Mouse (Mus musculus) liver, postnatal 0 days (tissue): ENCODE results near the gene Dclre1b. TPM values are rescaled to one million over a fixed set of nuclear protein-coding genes. Genes with fewer than 3 reads are reported as not detected.

ENCODE experiments used
- ATAC-seq: fragments of 200-750 bp; cut with Nextera tagmentation; 2 replicates; pipeline ENCODE4 v1.8.0; 2017; ENCODE audit warnings: mild to moderate bottlenecking, moderate library complexity
- DNase-seq: peaks from one replicate; pipeline ENCODE4 v3.0.0-alpha.2; 2016
- H3K27ac ChIP-seq: fragments of 300-500 bp; sonication (generic); 2 replicates; pipeline ENCODE4 v1.5.1; 2014; ENCODE audit warnings: antibody characterized with exemption, moderate library complexity, mild to moderate bottlenecking, low read depth
- H3K27me3 ChIP-seq: fragments of 300-500 bp; sonication (generic); 2 replicates; pipeline ENCODE4 v1.6.1; 2014; ENCODE audit warnings: low read length, control low read depth, mixed read lengths; ENCODE audit not compliant: insufficient read depth
- H3K36me3 ChIP-seq: fragments of 300-500 bp; sonication (generic); replicated peaks from 2 replicates; pipeline ENCODE4 v1.6.1; 2014; ENCODE audit warnings: mild to moderate bottlenecking, control low read depth, low read length, moderate library complexity, mixed read lengths; ENCODE audit not compliant: insufficient read depth
- H3K4me1 ChIP-seq: fragments of 300-500 bp; sonication (generic); 2 replicates; pipeline ENCODE4 v1.6.1; 2014; ENCODE audit warnings: antibody characterized with exemption, mild to moderate bottlenecking, control low read depth; ENCODE audit not compliant: insufficient read depth
- H3K4me2 ChIP-seq: fragments of 300-500 bp; sonication (generic); 2 replicates; pipeline ENCODE4 v1.6.1; 2014; ENCODE audit warnings: low read depth, mild to moderate bottlenecking, low read length, moderate library complexity, mixed read lengths
- H3K4me3 ChIP-seq: fragments of 300-500 bp; sonication (generic); 2 replicates; pipeline ENCODE4 v1.5.1; 2014; ENCODE audit warnings: low read depth, low read length
- H3K9ac ChIP-seq: fragments of 300-500 bp; sonication (generic); replicated peaks from 2 replicates; pipeline ENCODE4 v1.6.1; 2014; ENCODE audit warnings: mild to moderate bottlenecking, moderate library complexity
- H3K9me3 ChIP-seq: fragments of 300-500 bp; sonication (generic); 2 replicates; pipeline ENCODE4 v1.6.1; 2016; ENCODE audit warnings: mild to moderate bottlenecking, control low read depth, low read length, mixed read lengths
- CTCF ChIP-seq: sonication (generic); IDR thresholded peaks from 2 replicates; pipeline ENCODE4 v1.5.1; 2016; ENCODE audit warnings: antibody characterized with exemption, low read depth
- EP300 ChIP-seq: IDR thresholded peaks from 2 replicates; pipeline ENCODE4 v1.6.1; 2016; ENCODE audit warnings: antibody characterized with exemption, low read depth, mild to moderate bottlenecking
- WGBS: fragments of 180-500 bp; shearing (Covaris S2); extraction: QIAGEN DNeasy Blood & Tissue Kit; methylation state at CpG from one replicate; pipeline ENCODE4 v1.1.7; 2014; ENCODE audit not compliant: insufficient replicate concordance; 5-methylcytosine and 5-hydroxymethylcytosine counted together
- polyA plus RNA-seq: library from polyadenylated mRNA; unstranded; fragments of >200 nt; fragmentation: Nextera tagmentation; extraction: Ambion mirVana; gene quantifications from 2 replicates; pipeline ENCODE4 v1.2.1, GENCODE M21; 2015

Dclre1b gene
- polyA plus RNA-seq, 1 experiment from 2014 or later, result 22.8 TPM

DNA sequence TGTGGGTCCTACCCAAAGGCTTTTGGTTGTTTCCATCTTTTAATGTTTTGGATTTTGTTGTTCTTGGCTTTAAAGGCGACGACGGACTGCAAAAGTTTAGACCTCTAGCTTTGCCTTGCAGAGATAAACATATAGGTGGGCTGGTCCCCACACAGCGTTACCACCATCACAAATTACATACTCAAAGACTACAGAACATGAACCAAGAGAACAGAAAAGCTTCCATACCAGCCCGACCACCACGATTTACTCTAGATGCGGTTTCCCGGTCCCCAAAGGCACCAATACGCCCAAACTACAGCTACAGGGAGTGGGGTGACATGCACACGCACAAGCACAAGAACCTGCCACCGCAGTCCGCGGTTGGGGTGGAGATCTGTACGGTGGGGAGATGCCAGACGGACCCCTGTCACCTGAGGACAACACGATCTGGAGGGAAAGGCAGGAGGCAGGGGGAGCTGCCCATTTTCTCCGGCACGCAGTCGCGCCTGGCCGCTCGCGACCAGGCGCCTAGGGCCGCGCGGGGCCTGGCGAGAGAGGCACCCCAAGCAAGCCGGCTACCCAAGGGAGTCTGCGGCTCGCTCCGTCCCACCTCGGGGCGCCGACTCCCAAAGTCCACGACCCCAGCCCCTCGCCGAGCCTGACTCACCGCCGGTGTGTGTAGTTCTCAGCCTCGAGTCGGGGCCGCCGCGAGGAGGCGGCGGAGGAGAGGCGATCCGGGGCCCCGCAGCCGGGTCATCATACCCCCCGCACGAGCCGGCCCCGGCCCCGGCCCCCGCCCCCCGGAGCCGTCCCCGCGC lies 18.7 kb downstream of the Dclre1b start:
- WGBS, result 3% methylated on average over 48 of the region's 61 CpGs
- H3K36me3 ChIP-seq, result no peaks in the 10 kb centered on the region; the same call in 1 of the 2 replicates
- no peaks in the 10 kb centered on the region for H3K27me3 ChIP-seq
- DNase-seq, result peak; percentile 57
- peaks cover 43% of the 10 kb centered on the region for H3K4me1 ChIP-seq
- peak overlapping the region; percentile 91 for H3K4me3 ChIP-seq
- H3K9ac ChIP-seq, result peak overlapping the region; percentile 99
- TF ChIP-seq EP300 (no peak), CTCF (no peak)
- H3K27ac ChIP-seq, result peak overlapping the region; percentile 97
- ATAC-seq, result peak; percentile 59
- H3K9me3 ChIP-seq, result no peaks in the 10 kb centered on the region
- peak overlapping the region; percentile 71 for H3K4me2 ChIP-seq

DNA sequence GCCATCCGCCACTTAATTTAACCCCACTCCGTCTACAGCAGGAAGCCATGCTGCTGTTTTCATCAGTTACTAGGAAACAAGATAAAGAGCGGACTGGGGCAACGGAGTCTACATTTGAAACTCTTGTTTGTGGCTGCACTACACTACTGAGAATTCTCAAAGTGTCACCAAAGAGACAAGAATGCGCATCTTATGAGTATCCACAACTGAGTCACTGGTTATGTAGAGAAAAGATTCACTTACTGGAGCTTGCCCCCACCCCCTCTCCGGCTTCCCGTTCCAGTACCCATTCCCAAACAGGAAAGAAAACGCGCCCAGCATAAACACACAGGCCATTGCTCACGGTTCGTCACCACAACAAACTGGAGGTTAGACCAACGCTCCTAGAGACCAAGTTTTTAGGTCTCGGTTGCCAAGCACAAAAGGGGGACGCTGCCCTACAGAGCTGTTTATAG lies 19.3 kb downstream of the Dclre1b start:
- H3K27me3 ChIP-seq, result no peaks in the 10 kb centered on the region
- H3K4me2 ChIP-seq, result peak overlapping the region; percentile 71
- peak overlapping the region; percentile 91 for H3K4me3 ChIP-seq
- peak overlapping the region; percentile 99 for H3K9ac ChIP-seq
- H3K36me3 ChIP-seq, result no peaks in the 10 kb centered on the region; the same call in 1 of the 2 replicates
- H3K9me3 ChIP-seq, result no peaks in the 10 kb centered on the region
- H3K27ac ChIP-seq, result peak overlapping the region; percentile 97
- 1% methylated on average over 14 of the region's 14 CpGs for WGBS
- DNase-seq, result peak; percentile 58
- ATAC-seq, result peak; percentile 7; the same call in 1 of the 2 replicates
- peaks cover 47% of the 10 kb centered on the region for H3K4me1 ChIP-seq
- TF ChIP-seq EP300, result no peak
- no peak for TF ChIP-seq CTCF

DNA sequence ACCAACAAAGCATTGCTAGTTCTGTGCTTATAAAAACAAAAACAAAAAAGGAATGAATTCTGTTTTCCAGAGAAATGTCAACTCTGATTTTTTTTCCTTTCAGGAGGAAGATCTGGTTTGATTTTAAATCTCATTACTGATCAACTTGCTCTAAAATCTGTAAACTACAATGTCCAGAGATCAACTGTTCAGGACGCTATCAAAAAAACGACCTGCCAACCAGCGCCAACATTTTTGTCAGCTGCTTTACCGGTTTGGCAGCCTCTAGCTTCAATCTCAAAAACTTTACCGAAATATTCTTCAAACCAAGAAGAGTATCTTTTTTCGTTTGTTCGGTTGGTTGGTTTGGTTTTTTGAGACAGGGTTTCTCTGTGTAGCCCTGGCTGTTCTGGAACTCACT lies 20.1 kb downstream of the Dclre1b start:
- Histone ChIP-seq H3K27ac (peak overlapping the region; percentile 97), H3K4me3 (peak overlapping the region; percentile 91), H3K9ac (peak overlapping the region; percentile 99), H3K27me3 (no peaks in the 10 kb centered on the region), H3K9me3 (no peaks in the 10 kb centered on the region), H3K36me3 (peaks cover 1% of the 10 kb centered on the region; the same call in 1 of the 2 replicates), H3K4me2 (peak overlapping the region; percentile 71), H3K4me1 (peaks cover 55% of the 10 kb centered on the region)
- TF ChIP-seq EP300, result no peak
- no peak for TF ChIP-seq CTCF
- DNase-seq (no peak), ATAC-seq (no peak)
- 68% methylated on average over 7 of the region's 7 CpGs for WGBS

DNA sequence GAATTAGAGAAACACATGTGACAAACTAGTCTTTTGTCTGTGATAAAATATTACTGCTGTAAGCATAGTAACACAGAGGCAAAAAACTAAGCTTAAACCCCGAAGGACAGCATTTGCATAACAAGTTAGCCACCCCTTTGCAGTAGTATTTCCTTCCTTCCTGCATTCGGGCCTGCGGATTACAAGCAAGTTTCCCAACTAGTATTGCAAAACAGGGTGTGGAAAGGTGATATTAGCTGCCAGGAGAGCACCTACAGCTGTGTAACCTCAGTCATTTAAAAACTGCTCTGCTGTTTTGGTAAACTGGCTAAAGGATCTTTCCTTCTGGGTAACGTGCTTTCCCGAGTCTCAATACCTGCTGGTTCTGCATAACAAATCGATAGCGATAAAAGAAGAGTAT lies 22.0 kb downstream of the Dclre1b start:
- TF ChIP-seq EP300 (peak; percentile 44; the same call in 1 of the 2 replicates), CTCF (no peak)
- Histone ChIP-seq H3K36me3 (peaks cover 3% of the 10 kb centered on the region; the same call in 1 of the 2 replicates), H3K4me3 (peak overlapping the region; percentile 19; the same call in 1 of the 2 replicates), H3K4me1 (peaks cover 59% of the 10 kb centered on the region), H3K27ac (peak overlapping the region; percentile 50), H3K4me2 (peak overlapping the region; percentile 71), H3K9ac (no peak overlapping the region; the same call in 1 of the 2 replicates), H3K27me3 (no peaks in the 10 kb centered on the region), H3K9me3 (no peaks in the 10 kb centered on the region)
- DNase-seq (no peak), ATAC-seq (no peak)
- 35% methylated on average over 7 of the region's 7 CpGs for WGBS

DNA sequence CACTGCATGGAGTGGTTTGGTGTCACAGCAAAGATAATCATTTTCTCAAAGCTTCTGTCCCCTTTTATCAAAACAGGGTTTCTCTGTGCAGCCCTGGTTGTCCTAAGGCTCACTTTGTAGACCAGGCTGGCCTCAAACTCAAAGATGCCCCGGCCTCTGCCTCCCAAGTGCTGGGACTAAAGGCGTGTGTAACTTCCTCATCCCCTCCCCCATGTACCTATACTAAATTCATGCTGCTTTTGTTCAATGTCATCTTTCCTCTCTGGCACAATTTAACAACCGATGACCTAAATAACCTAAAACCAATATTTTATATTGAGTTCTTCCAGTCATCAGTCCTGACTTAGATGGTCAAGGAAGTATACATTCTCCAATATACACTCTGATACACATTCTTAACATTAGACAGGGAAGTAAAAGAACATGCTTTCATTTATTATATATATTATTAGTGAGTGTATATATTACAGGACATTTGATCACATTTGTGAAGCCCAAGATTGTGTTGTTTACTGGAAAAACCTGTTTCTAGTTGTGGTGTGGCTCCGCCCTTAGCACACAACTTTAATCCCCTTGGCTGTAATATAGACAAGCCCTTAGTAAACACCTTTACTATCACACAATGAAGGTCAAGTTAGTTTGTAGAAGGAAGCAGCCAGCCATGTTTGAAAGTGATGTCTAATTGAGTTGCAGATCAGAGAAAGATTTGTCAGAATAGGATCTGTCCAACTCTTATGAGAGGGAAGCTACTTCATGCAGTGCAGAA lies 26.2 kb downstream of the Dclre1b start:
- peaks cover 67% of the 10 kb centered on the region for H3K4me1 ChIP-seq
- DNase-seq (no peak), ATAC-seq (no peak)
- WGBS, result 46% methylated on average over 4 of the region's 4 CpGs
- peaks cover 14% of the 10 kb centered on the region for H3K36me3 ChIP-seq
- no peak overlapping the region for H3K4me2 ChIP-seq
- no peak overlapping the region for H3K27ac ChIP-seq
- no peak overlapping the region for H3K9ac ChIP-seq
- no peaks in the 10 kb centered on the region for H3K27me3 ChIP-seq
- H3K9me3 ChIP-seq, result no peaks in the 10 kb centered on the region
- no peak overlapping the region for H3K4me3 ChIP-seq
- TF ChIP-seq EP300 (no peak), CTCF (no peak)

DNA sequence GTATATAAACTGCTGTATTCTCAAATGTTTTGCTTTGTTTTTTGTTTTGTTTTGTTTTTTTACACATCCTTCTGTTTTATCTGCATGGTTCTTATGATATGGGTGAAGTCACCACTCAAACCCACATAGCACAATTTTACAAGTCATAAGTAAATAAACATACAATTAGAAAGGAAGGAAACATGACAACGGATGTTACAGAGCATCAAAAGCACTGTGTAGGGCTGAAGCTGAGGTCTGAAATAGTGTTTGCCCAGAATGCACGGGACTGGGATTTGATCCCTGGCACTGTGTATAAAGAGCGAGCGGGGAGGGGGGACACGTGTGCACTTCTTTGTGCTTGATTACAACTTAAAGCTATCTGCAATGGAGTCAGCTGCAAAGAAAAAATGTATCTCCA lies 28.5 kb downstream of the Dclre1b start:
- Histone ChIP-seq H3K36me3 (peaks cover 33% of the 10 kb centered on the region), H3K4me1 (peaks cover 52% of the 10 kb centered on the region), H3K27ac (no peak overlapping the region), H3K9me3 (no peaks in the 10 kb centered on the region), H3K27me3 (no peaks in the 10 kb centered on the region), H3K4me3 (no peak overlapping the region), H3K9ac (no peak overlapping the region), H3K4me2 (no peak overlapping the region)
- ATAC-seq (no peak), DNase-seq (no peak)
- TF ChIP-seq CTCF, result no peak
- no peak for TF ChIP-seq EP300
- 72% methylated on average over 5 of the region's 5 CpGs for WGBS
